Mouse (Mus musculus) heart, embryonic 14.5 days (tissue): ENCODE results near the gene Spata16. TPM values are rescaled to one million over a fixed set of nuclear protein-coding genes. Genes with fewer than 3 reads are reported as not detected.

ENCODE experiments used
- ATAC-seq: fragments of 200-750 bp; cut with Nextera tagmentation; 2 replicates; pipeline ENCODE4 v1.8.0; 2017; ENCODE audit warnings: low read depth, moderate TSS enrichment; ENCODE audit not compliant: insufficient number of reproducible peaks, insufficient read depth, low FRiP score
- H3K27ac ChIP-seq, 2 experiments: fragments of 200-500 bp in 1 of 2; fragments of 300-500 bp in 1 of 2; sonication (generic) in 1 of 2; replicated peaks in 1 of 2; 2 replicates each; pipeline ENCODE4 v1.5.1; 2012 to 2014; ENCODE audit warnings: low read depth in 2 of 2, low read length in 2 of 2, control low read depth in 1 of 2, mild to moderate bottlenecking in 1 of 2, mixed read lengths in 1 of 2; ENCODE audit not compliant: control insufficient read depth in 1 of 2, insufficient read depth in 1 of 2
- H3K27me3 ChIP-seq: fragments of 300-500 bp; sonication (generic); 2 replicates; pipeline ENCODE4 v1.6.1; 2014; ENCODE audit warnings: mild to moderate bottlenecking, low read length, control low read depth; ENCODE audit not compliant: control insufficient read depth, insufficient read depth
- H3K36me3 ChIP-seq: fragments of 300-500 bp; sonication (generic); 2 replicates; pipeline ENCODE4 v1.6.1; 2014; ENCODE audit warnings: mild to moderate bottlenecking, control low read depth, low read length, mixed read lengths; ENCODE audit not compliant: control insufficient read depth, insufficient read depth
- H3K4me1 ChIP-seq, 2 experiments: fragments of 200-500 bp in 1 of 2; fragments of 300-500 bp in 1 of 2; sonication (generic) in 1 of 2; 2 replicates each; pipeline ENCODE4 v1.6.1; 2012 to 2014; ENCODE audit warnings: low read length in 2 of 2, control low read depth in 1 of 2, mixed read lengths in 1 of 2; ENCODE audit not compliant: control insufficient read depth in 2 of 2, insufficient read depth in 2 of 2
- H3K4me2 ChIP-seq: fragments of 300-500 bp; sonication (generic); 2 replicates; pipeline ENCODE4 v1.6.1; 2014; ENCODE audit warnings: mild to moderate bottlenecking, low read length
- H3K4me3 ChIP-seq, 2 experiments: fragments of 200-500 bp in 1 of 2; fragments of 300-500 bp in 1 of 2; sonication (generic) in 1 of 2; 2 replicates each; pipeline ENCODE4 v1.5.1; 2012 to 2014; ENCODE audit warnings: low read length in 2 of 2, mild to moderate bottlenecking in 2 of 2, control low read depth in 1 of 2, low read depth in 1 of 2, moderate library complexity in 1 of 2; ENCODE audit not compliant: control insufficient read depth in 1 of 2, insufficient read depth in 1 of 2
- H3K9ac ChIP-seq: fragments of 300-500 bp; sonication (generic); 2 replicates; pipeline ENCODE4 v1.6.1; 2014; ENCODE audit warnings: mild to moderate bottlenecking, low read length
- H3K9me3 ChIP-seq: fragments of 300-500 bp; sonication (generic); 2 replicates; pipeline ENCODE4 v1.6.1; 2016; ENCODE audit warnings: low read length, control low read depth; ENCODE audit not compliant: control insufficient read depth
- WGBS: fragments of 180-500 bp; shearing (Covaris S2); extraction: QIAGEN DNeasy Blood & Tissue Kit; methylation state at CpG from one replicate; pipeline ENCODE4 v1.1.7; 2014; 5-methylcytosine and 5-hydroxymethylcytosine counted together
- polyA plus RNA-seq: library from polyadenylated mRNA; unstranded; fragments of >200 nt; fragmentation: Nextera tagmentation; extraction: Ambion mirVana; gene quantifications from 2 replicates; pipeline ENCODE4 v1.2.1, GENCODE M21; 2014

Gene Spata16
- polyA plus RNA-seq, 1 experiment from 2014 or later: not detected

DNA sequence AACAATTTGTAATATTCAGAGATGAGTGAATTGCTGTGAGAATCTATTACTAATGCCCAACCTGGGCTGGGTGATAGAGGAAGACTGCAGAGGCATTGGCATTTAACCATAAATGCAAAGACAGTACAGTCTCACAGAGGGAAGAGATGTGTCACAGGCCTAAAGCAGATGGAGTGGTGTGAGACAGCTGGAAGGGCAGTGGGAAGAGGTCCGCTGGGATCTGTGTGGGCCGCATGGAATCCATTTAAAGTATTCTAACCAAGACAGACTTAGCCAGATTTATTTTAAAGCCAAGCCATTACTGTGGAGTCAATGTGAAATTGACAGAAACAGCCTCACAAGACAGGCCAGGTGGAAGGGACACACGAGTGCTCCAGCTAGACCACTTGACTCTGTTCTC is 343.0 kb downstream of the Spata16 start:
- 92% methylated on average over 3 of the region's 3 CpGs for WGBS
- Histone ChIP-seq H3K9ac (no peak overlapping the region), H3K27me3 (no peaks in the 10 kb centered on the region), H3K27ac (no peak overlapping the region), H3K36me3 (no peaks in the 10 kb centered on the region), H3K4me2 (no peak overlapping the region), H3K4me1 (no peaks in the 10 kb centered on the region), H3K9me3 (no peaks in the 10 kb centered on the region), H3K4me3 (no peak overlapping the region)
- ATAC-seq: no peak

DNA sequence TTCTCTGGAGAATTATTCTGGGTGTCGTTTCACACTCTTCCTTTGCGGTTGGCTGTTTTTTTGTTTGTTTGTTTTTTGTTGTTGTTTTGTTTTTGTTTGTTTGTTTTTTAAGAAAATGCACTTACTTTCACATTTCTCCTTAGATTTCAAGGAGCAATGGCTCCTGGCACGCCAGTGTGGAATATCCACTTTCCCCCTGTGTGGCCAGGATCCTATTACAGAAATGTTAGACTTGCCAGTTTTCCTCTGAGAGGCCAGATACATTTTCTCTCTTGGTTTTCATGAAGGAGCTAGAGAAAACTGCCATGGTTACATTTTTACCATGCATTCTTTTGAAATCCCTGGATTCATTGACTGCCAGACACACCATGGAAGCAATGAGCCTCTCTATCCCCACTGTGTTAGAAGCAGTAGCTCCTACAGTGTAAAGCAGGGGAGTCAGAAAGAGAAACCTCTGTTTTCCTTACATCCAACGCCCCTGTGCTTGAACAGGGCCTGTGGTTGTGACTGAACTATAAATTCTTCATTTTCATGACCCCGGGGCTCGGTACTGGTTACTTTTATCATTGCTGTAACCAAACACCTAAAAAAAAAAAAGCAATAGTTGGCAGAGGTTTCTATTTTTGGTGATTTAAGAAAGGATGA is 344.7 kb downstream of the Spata16 start:
- no peak overlapping the region for H3K4me3 ChIP-seq
- 75% methylated on average over 6 of the region's 6 CpGs for WGBS
- no peak for ATAC-seq
- no peak overlapping the region for H3K9ac ChIP-seq
- H3K27ac ChIP-seq: no peak overlapping the region
- no peak overlapping the region for H3K4me2 ChIP-seq
- no peaks in the 10 kb centered on the region for H3K4me1 ChIP-seq
- H3K27me3 ChIP-seq: no peaks in the 10 kb centered on the region
- H3K36me3 ChIP-seq: no peaks in the 10 kb centered on the region
- no peaks in the 10 kb centered on the region for H3K9me3 ChIP-seq

DNA sequence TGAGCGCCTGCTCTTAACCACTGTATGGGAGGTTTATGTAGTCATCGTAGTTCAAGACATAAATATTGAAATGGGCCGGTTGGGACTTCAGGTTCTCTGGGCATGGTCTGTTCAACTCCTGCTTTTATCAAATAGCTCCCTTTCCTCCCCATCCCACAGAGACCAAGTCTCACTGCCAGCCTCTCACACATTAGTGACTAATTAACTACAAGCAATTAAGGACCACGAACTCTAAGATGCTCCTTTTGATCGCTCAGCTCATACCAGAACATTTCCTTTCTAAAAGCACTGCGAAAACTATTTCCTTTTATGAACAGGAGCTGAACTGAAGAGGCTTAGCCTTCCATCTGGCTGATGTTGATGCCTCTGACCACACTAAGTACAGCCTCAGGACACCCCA is 346.3 kb downstream of the Spata16 start:
- Histone ChIP-seq H3K4me3 (no peak overlapping the region), H3K27ac (no peak overlapping the region), H3K9ac (no peak overlapping the region), H3K27me3 (no peaks in the 10 kb centered on the region), H3K36me3 (no peaks in the 10 kb centered on the region), H3K4me2 (no peak overlapping the region), H3K9me3 (no peaks in the 10 kb centered on the region), H3K4me1 (no peaks in the 10 kb centered on the region)
- ATAC-seq: no peak
- 83% methylated on average over 6 of the region's 6 CpGs for WGBS

DNA sequence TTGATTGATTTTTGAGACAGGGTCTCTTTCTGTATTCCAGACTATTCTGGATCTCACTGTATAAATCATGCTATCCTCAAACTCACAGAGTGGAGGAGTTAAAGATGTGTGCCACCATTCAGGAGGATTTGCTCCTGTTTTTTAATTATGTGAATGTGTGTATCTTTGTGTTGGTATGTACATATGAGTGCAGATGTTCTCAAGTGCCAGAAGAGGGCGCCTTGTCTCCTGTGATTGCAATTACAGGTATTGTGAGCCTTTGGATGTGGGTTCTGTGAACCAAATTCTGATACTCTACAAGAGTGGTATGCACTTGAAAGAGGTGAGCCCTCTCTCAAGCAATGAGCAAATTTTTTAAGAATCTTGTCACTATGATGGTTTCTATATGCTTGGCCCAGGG is 369.4 kb downstream of the Spata16 start:
- Histone ChIP-seq H3K4me3 (no peak overlapping the region), H3K36me3 (no peaks in the 10 kb centered on the region), H3K4me2 (no peak overlapping the region), H3K27ac (no peak overlapping the region), H3K9ac (no peak overlapping the region), H3K27me3 (no peaks in the 10 kb centered on the region), H3K4me1 (no peaks in the 10 kb centered on the region), H3K9me3 (0 out of 2 replicates have a peak, but pooled peaks cover 7% of the 10 kb centered on the region)
- WGBS: 56% methylated on average over 1 of the region's 1 CpGs
- no peak for ATAC-seq

DNA sequence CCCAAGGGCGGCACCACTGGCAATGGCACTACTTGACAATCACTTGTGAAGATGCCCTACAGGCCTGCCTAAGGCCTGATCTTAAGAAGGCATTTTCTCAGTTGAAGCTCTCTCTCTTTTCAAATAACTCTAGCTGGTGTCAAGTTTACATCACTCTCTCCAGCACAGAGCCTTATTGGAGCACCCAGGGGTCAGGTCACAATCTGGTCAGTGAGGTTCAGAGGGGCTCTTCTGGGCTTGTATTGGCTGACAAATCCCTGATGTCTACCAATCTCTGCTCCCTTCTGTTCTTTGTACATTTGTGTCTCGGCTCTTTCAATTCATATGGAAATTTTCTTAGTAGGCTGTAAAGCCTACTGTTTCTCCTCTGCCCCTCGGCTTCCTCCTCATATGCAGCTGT is 390.5 kb downstream of the Spata16 start:
- Histone ChIP-seq H3K27ac (no peak overlapping the region), H3K4me2 (no peak overlapping the region), H3K9me3 (0 out of 2 replicates have a peak, but pooled peaks cover 5% of the 10 kb centered on the region), H3K36me3 (no peaks in the 10 kb centered on the region), H3K4me1 (no peaks in the 10 kb centered on the region), H3K27me3 (no peaks in the 10 kb centered on the region), H3K4me3 (no peak overlapping the region), H3K9ac (no peak overlapping the region)
- WGBS: 73% methylated on average over 3 of the region's 3 CpGs
- no peak for ATAC-seq

DNA sequence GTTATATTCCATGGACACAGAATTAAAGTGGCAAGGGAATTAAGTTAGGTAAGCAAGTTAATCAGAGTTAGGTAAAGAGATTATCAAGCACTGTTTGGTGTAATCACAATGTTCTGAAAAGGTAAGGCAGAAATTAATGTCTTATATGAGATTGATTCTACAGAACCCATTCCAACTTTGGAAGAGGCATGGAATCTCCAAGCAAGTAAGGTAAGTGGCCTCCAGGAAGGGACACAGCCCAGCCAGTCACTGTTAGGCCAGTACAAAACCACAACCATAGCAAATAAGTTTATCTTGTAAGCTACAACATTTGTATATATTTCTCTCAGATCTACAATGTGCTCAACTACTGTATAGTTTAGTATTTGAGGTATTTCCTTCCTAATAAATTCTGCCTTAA is 391.1 kb downstream of the Spata16 start:
- Histone ChIP-seq H3K4me1 (no peaks in the 10 kb centered on the region), H3K9me3 (0 out of 2 replicates have a peak, but pooled peaks cover 5% of the 10 kb centered on the region), H3K9ac (no peak overlapping the region), H3K4me2 (no peak overlapping the region), H3K27ac (no peak overlapping the region), H3K27me3 (no peaks in the 10 kb centered on the region), H3K36me3 (no peaks in the 10 kb centered on the region), H3K4me3 (no peak overlapping the region)
- ATAC-seq: no peak

DNA sequence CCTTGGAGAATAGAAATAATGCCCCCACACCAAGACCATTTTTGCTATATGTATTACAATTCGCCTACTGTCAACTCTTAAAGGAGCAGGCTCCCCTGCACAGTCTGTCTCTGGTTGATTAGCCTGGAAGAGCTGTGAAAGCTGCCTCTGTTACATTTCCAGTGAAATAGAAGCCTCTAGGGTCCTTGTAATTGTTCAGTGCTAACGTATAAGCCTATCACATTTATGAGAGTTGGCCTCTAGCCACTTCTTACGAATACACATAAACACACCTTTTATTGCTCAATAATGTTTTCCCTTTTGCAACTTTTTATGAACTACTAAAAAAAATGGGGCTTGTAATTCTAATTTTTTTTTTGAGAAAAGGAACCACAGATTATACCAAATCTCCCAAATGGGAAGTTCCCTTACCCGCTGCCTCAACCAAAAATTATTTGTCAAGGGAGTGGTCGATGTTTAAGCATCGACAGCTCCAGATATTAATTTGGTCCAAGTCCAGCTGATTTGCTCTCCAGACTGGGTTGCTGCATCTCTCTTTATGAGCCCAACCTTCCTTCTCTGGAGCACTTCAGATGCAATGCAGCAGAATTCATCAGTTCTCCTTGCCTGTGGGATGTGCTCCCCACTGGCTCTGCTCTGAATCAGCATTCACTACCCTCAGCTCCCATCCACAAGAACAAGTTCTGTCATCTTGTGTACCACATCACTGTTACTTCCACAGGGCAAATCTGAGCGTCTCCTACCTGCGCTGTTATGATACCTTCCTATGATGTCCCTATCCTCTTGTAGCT is 392.8 kb downstream of the Spata16 start:
- H3K27ac ChIP-seq: no peak overlapping the region
- no peak overlapping the region for H3K4me3 ChIP-seq
- H3K4me2 ChIP-seq: no peak overlapping the region
- 82% methylated on average over 8 of the region's 8 CpGs for WGBS
- no peaks in the 10 kb centered on the region for H3K27me3 ChIP-seq
- H3K9ac ChIP-seq: no peak overlapping the region
- no peaks in the 10 kb centered on the region for H3K4me1 ChIP-seq
- no peaks in the 10 kb centered on the region for H3K36me3 ChIP-seq
- ATAC-seq: no peak
- H3K9me3 ChIP-seq: 0 out of 2 replicates have a peak, but pooled peaks cover 5% of the 10 kb centered on the region
